Mouse (Mus musculus) C2C12 (cell line): ENCODE results near the gene Fam222a. TPM values are rescaled to one million over a fixed set of nuclear protein-coding genes. Genes with fewer than 3 reads are reported as not detected.

ENCODE experiments used
- H3K27me3 ChIP-seq: one replicate; pipeline ENCODE4 v1.6.1; 2011; ENCODE audit not compliant: control insufficient read depth, insufficient read depth, insufficient read length
- H3K36me3 ChIP-seq: one replicate; pipeline ENCODE4 v1.6.1; 2011; ENCODE audit not compliant: control insufficient read depth, insufficient read depth
- H3K4me3 ChIP-seq: one replicate; pipeline ENCODE4 v1.5.1; 2011; ENCODE audit warnings: mild to moderate bottlenecking, control low read depth; ENCODE audit not compliant: poor library complexity, insufficient read depth, severe bottlenecking
- H3K79me2 ChIP-seq: one replicate; pipeline ENCODE4 v1.6.1; 2011; ENCODE audit not compliant: control insufficient read depth, insufficient read depth
- H3K79me3 ChIP-seq: one replicate; pipeline ENCODE4 v1.6.1; 2011; ENCODE audit warnings: low read depth, control low read depth
- H3ac ChIP-seq: one replicate; pipeline ENCODE3; 2011; ENCODE audit warnings: low read depth; ENCODE audit not compliant: control insufficient read depth, insufficient read length
- CEBPB ChIP-seq: IDR thresholded peaks from one replicate; pipeline ENCODE4 v1.6.1; 2011; ENCODE audit warnings: low read depth, mild to moderate bottlenecking, control low read depth, moderate library complexity
- CTCF ChIP-seq: IDR thresholded peaks from one replicate; pipeline ENCODE4 v1.5.1; 2011; ENCODE audit not compliant: control insufficient read depth, insufficient read depth, insufficient read length
- FOSL1 ChIP-seq: IDR thresholded peaks from one replicate; pipeline ENCODE4 v1.8.0; 2011; ENCODE audit warnings: mild to moderate bottlenecking, low read length; ENCODE audit not compliant: poor library complexity, insufficient read depth, severe bottlenecking
- MAX ChIP-seq: IDR thresholded peaks from one replicate; pipeline ENCODE4 v1.6.1; 2011; ENCODE audit warnings: mild to moderate bottlenecking, control low read depth
- MYOD1 ChIP-seq: IDR thresholded peaks from one replicate; pipeline ENCODE4 v1.6.1; 2011; ENCODE audit warnings: low read depth; ENCODE audit not compliant: control insufficient read depth, insufficient read length
- MYOG ChIP-seq: IDR thresholded peaks from one replicate; pipeline ENCODE4 v1.6.1; 2011; ENCODE audit not compliant: control insufficient read depth, insufficient read length; ENCODE audit errors: extremely low read depth
- USF1 ChIP-seq: IDR thresholded peaks from one replicate; pipeline ENCODE4 v1.6.1; 2011; ENCODE audit warnings: low read depth, mild to moderate bottlenecking, control low read depth, moderate library complexity
- polyA plus RNA-seq: library from polyadenylated mRNA; unstranded; fragments of >200 nt; fragmentation: generic; extraction: Trizol; gene quantifications from one replicate; pipeline ENCODE4 v1.2.1, GENCODE M21; 2012; ENCODE audit warnings: missing spikeins

The Fam222a gene
- polyA plus RNA-seq, 1 experiment: 0.06 TPM

DNA sequence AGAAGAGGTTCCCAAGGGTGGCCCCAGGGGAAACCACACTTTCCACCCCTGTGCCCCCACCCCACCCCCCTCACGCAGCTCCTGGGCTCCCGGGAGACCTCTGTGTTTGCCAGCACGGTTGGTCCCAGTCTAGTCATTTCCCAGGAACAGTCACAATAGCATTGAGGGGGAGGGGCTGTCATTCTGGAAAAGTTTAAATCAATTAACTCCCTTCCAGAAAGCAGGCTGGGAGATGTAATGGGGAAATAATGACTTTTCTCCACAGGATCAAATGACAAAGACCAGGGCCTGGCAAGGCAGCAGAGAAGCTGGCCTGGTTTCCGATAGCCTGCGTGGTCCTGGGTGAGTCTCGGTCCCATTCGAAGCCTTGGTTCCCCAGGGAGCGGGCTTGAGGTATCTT is 14.1 kb upstream of the Fam222a start:
- no peaks in the 10 kb centered on the region for H3K79me2 ChIP-seq
- H3K4me3 ChIP-seq: no peak overlapping the region
- TF ChIP-seq CTCF: no peak
- TF ChIP-seq USF1: no peak
- no peak for TF ChIP-seq FOSL1
- no peak for TF ChIP-seq MAX
- H3K36me3 ChIP-seq: no peaks in the 10 kb centered on the region
- peaks cover 52% of the 10 kb centered on the region for H3K27me3 ChIP-seq
- no peak overlapping the region for H3ac ChIP-seq
- H3K79me3 ChIP-seq: no peaks in the 10 kb centered on the region

DNA sequence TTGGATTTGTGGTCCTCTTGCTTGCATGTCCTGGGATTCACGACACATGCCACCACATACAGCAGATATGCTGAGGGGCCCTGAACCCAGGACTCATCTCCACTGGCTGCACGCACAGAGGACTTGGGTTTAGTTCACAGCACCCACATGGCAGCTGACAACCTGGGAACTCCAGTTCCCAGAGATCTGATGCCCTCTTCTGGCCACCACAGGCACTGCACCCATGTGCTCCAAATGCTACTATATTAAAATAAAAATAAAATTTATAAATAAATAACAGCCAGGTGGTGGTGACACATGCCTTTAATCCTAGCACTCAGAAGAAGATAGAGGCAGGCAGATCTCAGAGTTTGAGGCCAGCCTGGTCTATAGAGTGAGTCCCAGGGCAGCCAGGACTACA is 12.4 kb upstream of the Fam222a start:
- Histone ChIP-seq H3K36me3 (no peaks in the 10 kb centered on the region), H3K79me2 (no peaks in the 10 kb centered on the region), H3K79me3 (no peaks in the 10 kb centered on the region), H3ac (no peak overlapping the region), H3K4me3 (no peak overlapping the region), H3K27me3 (peaks cover 41% of the 10 kb centered on the region)
- no peak for TF ChIP-seq USF1

- no peaks in the 10 kb centered on the region for H3K79me2 ChIP-seq
- H3K27me3 ChIP-seq: peaks cover 35% of the 10 kb centered on the region
- H3ac ChIP-seq: no peak overlapping the region
- H3K36me3 ChIP-seq: no peaks in the 10 kb centered on the region
- H3K79me3 ChIP-seq: no peaks in the 10 kb centered on the region
- no peak overlapping the region for H3K4me3 ChIP-seq
- TF ChIP-seq USF1: no peak
- TF ChIP-seq CTCF: no peak
- no peak for TF ChIP-seq MYOG
- TF ChIP-seq FOSL1: no peak
- TF ChIP-seq MYOD1: no peak
- TF ChIP-seq MAX: no peak
Measured at GRCm38 (mm10) chr5:114556109-114556508, 11.7 kb upstream of the Fam222a start.

- H3K27me3 ChIP-seq: peaks cover 20% of the 10 kb centered on the region
- H3K79me2 ChIP-seq: no peaks in the 10 kb centered on the region
- no peak for TF ChIP-seq FOSL1
- TF ChIP-seq MYOD1: no peak
- no peak for TF ChIP-seq CTCF
- no peak for TF ChIP-seq USF1
- TF ChIP-seq MYOG: no peak
- no peak for TF ChIP-seq MAX
- no peak for TF ChIP-seq CEBPB
- no peaks in the 10 kb centered on the region for H3K36me3 ChIP-seq
- H3K4me3 ChIP-seq: no peak overlapping the region
- no peak overlapping the region for H3ac ChIP-seq
- H3K79me3 ChIP-seq: no peaks in the 10 kb centered on the region
Measured at GRCm38 (mm10) chr5:114557765-114558731, 9.8 kb upstream of the Fam222a start.

DNA sequence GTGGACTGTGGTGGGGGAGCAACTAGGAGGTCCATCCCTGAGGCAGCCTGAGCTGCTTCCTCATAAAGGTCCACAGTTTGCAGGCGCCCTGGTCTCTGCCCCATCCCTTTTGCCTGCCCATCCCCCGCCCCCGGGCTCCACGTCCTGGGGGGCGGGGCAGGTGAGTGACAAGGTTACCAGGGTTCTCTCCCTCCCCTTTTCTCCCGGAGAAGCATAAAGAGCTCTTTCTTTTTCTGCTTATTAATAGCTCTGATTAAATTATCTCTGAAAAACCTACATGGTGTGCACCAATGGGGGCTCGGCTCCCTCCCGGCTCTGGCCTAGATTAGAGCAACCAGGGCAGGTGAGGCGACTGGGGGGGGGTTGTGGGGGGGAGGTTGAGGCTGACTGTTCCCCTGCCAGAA is 7.3 kb upstream of the Fam222a start:
- Histone ChIP-seq H3ac (no peak overlapping the region), H3K36me3 (no peaks in the 10 kb centered on the region), H3K79me3 (no peaks in the 10 kb centered on the region), H3K27me3 (peaks cover 24% of the 10 kb centered on the region), H3K79me2 (no peaks in the 10 kb centered on the region), H3K4me3 (no peak overlapping the region)
- TF ChIP-seq CEBPB (no peak), MAX (no peak), USF1 (no peak), CTCF (no peak), MYOG (no peak), FOSL1 (no peak), MYOD1 (no peak)

- Histone ChIP-seq H3K36me3 (no peaks in the 10 kb centered on the region), H3K27me3 (peaks cover 27% of the 10 kb centered on the region), H3K79me3 (no peaks in the 10 kb centered on the region), H3K4me3 (no peak overlapping the region), H3ac (no peak overlapping the region), H3K79me2 (no peaks in the 10 kb centered on the region)
- TF ChIP-seq USF1 (no peak), CEBPB (no peak), MAX (no peak), MYOG (no peak), FOSL1 (no peak), MYOD1 (no peak), CTCF (no peak)
Measured at GRCm38 (mm10) chr5:114560965-114561364, 6.9 kb upstream of the Fam222a start.
